Mouse (Mus musculus) bone marrow, adult 2 months (tissue): ENCODE results near the gene Prkca. TPM values are rescaled to one million over a fixed set of nuclear protein-coding genes. Genes with fewer than 3 reads are reported as not detected.

Experiments used
- H3K27ac ChIP-seq: fragments of 200-500 bp; 2 replicates; pipeline ENCODE4 v1.5.1; 2012; ENCODE audit warnings: low read depth, mild to moderate bottlenecking, control low read depth, inconsistent platforms, low read length; ENCODE audit not compliant: control insufficient read depth, poor library complexity, insufficient read depth
- H3K4me1 ChIP-seq: fragments of 200-500 bp; 2 replicates; pipeline ENCODE4 v1.6.1; 2011; ENCODE audit warnings: low read length; ENCODE audit not compliant: control insufficient read depth, insufficient read depth
- H3K4me3 ChIP-seq: fragments of 200-500 bp; replicated peaks from 2 replicates; pipeline ENCODE3; 2011; ENCODE audit warnings: mild to moderate bottlenecking, low read depth, low read length, control low read depth; ENCODE audit not compliant: control insufficient read depth
- CTCF ChIP-seq: fragments of 200-500 bp; IDR thresholded peaks from 2 replicates; pipeline ENCODE4 v1.5.1; 2011; ENCODE audit warnings: low read length, control low read depth; ENCODE audit not compliant: control insufficient read depth, insufficient read depth
- POLR2A ChIP-seq: fragments of 200-500 bp; IDR thresholded peaks from 2 replicates; pipeline ENCODE4 v1.6.1; 2011; ENCODE audit warnings: low read depth, mild to moderate bottlenecking, control low read depth, low read length, borderline replicate concordance; ENCODE audit not compliant: control insufficient read depth
- whole genome bisulfite sequencing: fragments of 180-500 bp; shearing (Covaris S2); methylation state at CpG from one replicate; pipeline ENCODE4 v1.1.7; 2018; 5-methylcytosine and 5-hydroxymethylcytosine counted together
- polyA plus RNA-seq: library from polyadenylated mRNA; stranded (reverse); fragments of >200 nt; gene quantifications from 2 replicates; pipeline ENCODE4 v1.2.4, GENCODE M21; 2011; ENCODE audit warnings: low replicate concordance; ENCODE audit not compliant: missing spikeins, insufficient read depth, insufficient read length

Gene Prkca
- polyA plus RNA-seq, result 9.7 and 33.8 TPM in 2 replicates

GRCm38 (mm10) chr11:108343789-108344462, at the start of gene Prkca:
Gene Prkca, minus strand, starts transcription at chr11:108343928.
- Histone ChIP-seq H3K4me3 (peak within 1 kb of the TSS; percentile 86), H3K27ac (peak within 1 kb of the TSS; percentile 50; the same call in 1 of the 2 replicates), H3K4me1 (no peaks in the 10 kb centered on the region)
- TF ChIP-seq CTCF, result no peak
- peak; percentile 58; the same call in 1 of the 2 replicates for TF ChIP-seq POLR2A
- 1% methylated on average over 54 of the region's 63 CpGs for WGBS

- Histone ChIP-seq H3K4me3 (no peak overlapping the region), H3K27ac (no peak overlapping the region), H3K4me1 (no peaks in the 10 kb centered on the region)
- no peak for TF ChIP-seq POLR2A
- no peak for TF ChIP-seq CTCF
- WGBS, result 74% methylated on average over 1 of the region's 1 CpGs
Measured at GRCm38 (mm10) chr11:108385666-108386024, 41.9 kb upstream of the Prkca start.

GRCm38 (mm10) chr11:108384920-108385665, 41.4 kb upstream of the Prkca start:
- WGBS, result 71% methylated on average over 4 of the region's 4 CpGs
- Histone ChIP-seq H3K4me3 (no peak overlapping the region), H3K4me1 (no peaks in the 10 kb centered on the region), H3K27ac (no peak overlapping the region)
- no peak for TF ChIP-seq POLR2A
- TF ChIP-seq CTCF, result no peak

- H3K4me1 ChIP-seq, result no peaks in the 10 kb centered on the region
- no peak for TF ChIP-seq CTCF
- no peak for TF ChIP-seq POLR2A
- H3K4me3 ChIP-seq, result no peak overlapping the region
- 80% methylated on average over 3 of the region's 3 CpGs for WGBS
- no peak overlapping the region for H3K27ac ChIP-seq
Measured at GRCm38 (mm10) chr11:108382664-108383063, 38.9 kb upstream of the Prkca start.

- no peak overlapping the region for H3K4me3 ChIP-seq
- TF ChIP-seq CTCF, result no peak
- TF ChIP-seq POLR2A, result no peak
- H3K27ac ChIP-seq, result no peak overlapping the region
- WGBS, result 64% methylated on average over 4 of the region's 4 CpGs
- H3K4me1 ChIP-seq, result no peaks in the 10 kb centered on the region
Measured at GRCm38 (mm10) chr11:108378363-108378751, 34.6 kb upstream of the Prkca start.

- TF ChIP-seq CTCF (peak; percentile 76), POLR2A (no peak)
- no peak overlapping the region for H3K27ac ChIP-seq
Measured at GRCm38 (mm10) chr11:108377680-108378362, 34.1 kb upstream of the Prkca start.

GRCm38 (mm10) chr11:108376815-108377214, 33.1 kb upstream of the Prkca start:
- Histone ChIP-seq H3K4me3 (no peak overlapping the region), H3K4me1 (no peaks in the 10 kb centered on the region), H3K27ac (no peak overlapping the region)
- 73% methylated on average over 7 of the region's 7 CpGs for WGBS
- TF ChIP-seq POLR2A (no peak), CTCF (no peak)

More at GRCm38 (mm10) chr11:108377680-108378362, 34.1 kb upstream of the Prkca start:
- 20% methylated on average over 19 of the region's 19 CpGs for WGBS
- H3K4me3 ChIP-seq, result no peak overlapping the region
- no peaks in the 10 kb centered on the region for H3K4me1 ChIP-seq

GRCm38 (mm10) chr11:108367046-108367445, 23.3 kb upstream of the Prkca start:
- Histone ChIP-seq H3K4me3 (no peak overlapping the region), H3K27ac (no peak overlapping the region), H3K4me1 (no peaks in the 10 kb centered on the region)
- no peak for TF ChIP-seq CTCF
- TF ChIP-seq POLR2A, result no peak
- WGBS, result 4% methylated on average over 1 of the region's 1 CpGs
